Mouse (Mus musculus) urinary bladder, postnatal 14 days (tissue): ENCODE data around the gene Itgb1bp1.

ENCODE experiments used
- DNase-seq: peaks from one replicate; pipeline ENCODE4 v3.0.0; 2021; ENCODE audit warnings: low spot score

The Itgb1bp1 gene

DNA sequence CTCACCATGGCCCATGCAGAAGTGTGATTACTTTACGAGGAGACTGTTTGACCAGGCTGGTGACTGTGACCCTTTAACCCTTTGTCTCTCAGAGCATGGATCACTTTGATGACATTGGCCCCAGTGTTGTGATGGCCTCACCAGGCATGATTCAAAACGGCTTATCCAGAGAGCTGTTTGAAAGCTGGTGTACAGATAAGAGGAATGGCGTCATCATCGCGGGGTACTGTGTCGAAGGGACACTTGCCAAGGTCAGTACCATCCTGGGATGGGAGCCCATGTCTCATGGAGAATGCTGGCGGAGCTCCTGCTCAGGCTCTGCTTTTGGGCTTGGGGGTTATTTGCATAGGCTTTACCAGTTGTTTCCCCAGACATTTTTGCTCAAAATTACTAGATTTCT is 15.2 kb upstream of the Itgb1bp1 start:
- no peak for DNase-seq

DNA sequence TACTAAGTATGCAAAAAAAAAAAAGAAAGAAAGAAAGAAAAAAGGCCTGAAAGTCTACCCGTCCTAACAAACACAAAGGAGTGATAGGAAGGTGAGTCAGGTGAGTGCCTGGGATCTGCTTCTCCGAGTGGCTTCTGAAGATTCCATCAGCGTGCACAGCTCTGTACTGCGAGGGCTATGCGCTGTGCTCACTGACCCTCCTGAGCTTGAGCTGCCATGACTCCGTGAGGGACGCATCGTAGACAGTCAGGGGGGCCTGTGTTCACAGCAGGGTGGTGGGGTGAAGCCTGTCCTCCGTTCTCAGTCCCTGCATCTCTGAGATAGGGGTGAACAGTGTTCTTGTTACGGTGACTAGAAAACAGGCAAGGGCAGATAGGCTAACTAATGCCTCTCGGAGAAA is 12.8 kb upstream of the Itgb1bp1 start:
- DNase-seq, result no peak

DNA sequence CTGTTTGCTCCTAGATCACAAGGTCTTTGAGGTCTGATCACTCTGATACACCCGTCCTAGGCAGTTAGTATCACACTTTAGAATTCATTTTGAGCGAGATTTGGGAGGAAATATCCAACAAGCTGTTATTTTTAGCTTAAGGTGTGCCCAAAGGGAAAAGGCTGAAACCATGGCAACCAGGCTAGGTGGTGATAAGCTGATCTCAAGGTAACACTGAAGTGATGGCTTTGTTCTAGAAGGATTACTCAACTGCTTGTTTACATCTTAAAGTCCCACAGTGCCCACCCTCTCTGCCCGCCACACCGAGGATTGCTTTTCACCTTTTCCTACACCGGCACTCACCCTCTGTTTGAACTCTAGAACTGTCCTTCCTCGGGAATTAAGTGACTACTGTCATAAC is 3.6 kb upstream of the Itgb1bp1 start:
- no peak for DNase-seq

DNA sequence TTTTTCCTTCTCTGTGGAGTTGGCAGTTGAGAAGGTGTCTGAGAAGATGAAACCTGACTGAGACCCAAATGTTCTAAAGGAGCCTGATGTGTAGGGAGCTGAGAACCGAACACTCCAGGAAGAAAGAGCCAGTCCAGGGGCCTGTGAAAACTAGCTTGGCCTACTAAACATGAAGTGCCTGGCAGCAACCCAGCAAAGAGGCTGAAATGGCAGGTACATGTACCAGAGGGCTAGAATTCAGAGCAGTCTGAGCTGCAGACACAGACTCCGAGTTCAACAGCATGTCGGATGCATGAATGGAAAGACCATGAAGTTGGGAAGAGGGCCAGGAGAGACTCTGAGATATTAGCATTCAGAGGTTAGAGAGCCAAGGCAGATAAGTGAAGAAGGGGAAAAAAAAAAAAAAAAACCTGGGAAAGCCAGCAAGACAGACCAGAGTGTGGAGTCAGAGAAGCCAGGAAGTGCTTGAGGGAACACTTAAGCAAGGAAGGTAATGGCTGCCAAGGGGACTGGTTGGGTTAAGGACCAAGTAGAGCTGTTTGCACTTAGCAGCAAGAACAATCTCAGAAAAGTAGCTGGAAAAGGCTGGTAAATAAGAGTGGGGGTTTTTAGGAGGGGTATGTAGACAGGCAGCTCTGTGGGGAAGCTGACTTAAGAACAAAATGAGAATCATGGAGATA is 2.8 kb upstream of the Itgb1bp1 start:
- DNase-seq, result no peak

DNA sequence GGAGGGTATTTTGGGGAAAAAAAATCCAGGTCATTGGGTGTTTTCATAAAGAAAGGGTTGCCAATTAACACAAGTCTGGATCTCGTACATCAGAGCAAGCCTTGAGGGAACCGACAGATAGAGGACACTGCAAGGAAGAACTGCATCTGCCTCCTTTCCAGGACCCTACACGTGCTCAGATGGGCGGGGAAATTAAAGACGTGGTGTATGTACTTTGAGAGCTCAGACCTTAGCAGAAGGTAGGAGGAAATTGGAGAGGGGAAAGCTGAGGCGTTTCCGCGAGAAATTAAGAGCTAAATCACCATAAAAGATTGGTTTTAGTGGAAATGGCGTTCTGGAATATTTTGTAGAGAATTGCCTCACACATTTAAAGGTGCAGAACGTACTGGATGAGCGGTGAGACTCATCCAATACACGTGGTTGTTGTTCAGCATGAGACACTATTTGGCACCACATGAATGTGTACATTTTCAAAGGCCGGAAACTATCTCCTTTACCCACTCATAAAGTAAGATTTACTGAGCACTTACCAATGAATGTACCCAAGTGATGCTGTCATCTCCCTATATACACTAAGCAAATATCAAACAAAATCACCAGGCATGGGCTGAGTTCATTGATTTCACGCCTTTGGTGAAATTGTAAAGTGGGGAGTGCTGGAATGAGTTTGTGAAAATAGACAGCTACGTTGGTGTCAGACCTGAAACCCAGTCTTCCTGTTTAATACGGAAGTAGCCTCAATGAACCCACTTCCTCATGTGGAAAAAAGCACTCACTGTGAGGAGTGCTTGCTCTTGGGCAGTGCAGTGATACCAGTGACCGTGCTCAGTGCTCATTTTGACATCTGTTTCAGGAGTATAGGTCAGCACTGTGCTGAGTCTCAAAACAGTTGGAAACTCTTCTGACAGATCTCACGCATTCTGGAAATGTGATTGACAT is 897 bp upstream of the Itgb1bp1 start:
- DNase-seq, result peak; percentile 11

DNA sequence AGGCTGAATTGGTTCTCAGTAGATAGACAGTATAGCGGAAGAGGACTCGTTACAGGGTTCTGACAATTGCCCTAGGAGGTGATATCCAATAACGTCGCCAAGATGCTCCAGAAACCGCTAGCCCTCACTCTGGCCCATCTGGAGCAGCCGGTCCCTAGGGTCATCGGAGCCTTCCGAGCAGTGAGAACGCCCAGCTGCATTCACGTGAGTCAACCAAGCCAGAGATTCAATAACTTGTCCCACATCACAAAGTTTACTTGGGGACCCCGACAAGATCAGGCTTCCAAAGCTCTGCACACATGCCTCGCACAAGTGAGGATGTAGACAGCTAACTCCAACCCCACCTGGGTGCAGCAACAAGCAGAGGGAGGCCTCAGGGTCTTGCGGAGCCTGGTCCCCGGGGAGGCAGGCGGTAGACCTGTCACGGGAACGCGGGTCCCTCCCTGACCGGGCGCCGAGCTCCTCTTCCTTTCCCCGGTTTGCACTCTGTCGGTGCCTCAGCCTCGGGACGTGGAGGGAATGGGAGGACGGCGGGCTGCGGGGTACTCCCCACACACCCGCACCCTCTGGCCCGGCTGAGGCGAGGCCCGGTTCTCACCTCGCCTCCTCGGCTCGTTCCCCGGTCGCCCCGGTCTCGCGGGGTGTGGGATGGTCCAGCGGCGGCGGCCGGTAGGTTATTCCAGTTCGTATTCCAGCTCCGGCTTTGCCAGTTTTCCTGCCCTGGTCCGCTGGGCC is 409 bp downstream of the Itgb1bp1 start:
- DNase-seq, result no peak

DNA sequence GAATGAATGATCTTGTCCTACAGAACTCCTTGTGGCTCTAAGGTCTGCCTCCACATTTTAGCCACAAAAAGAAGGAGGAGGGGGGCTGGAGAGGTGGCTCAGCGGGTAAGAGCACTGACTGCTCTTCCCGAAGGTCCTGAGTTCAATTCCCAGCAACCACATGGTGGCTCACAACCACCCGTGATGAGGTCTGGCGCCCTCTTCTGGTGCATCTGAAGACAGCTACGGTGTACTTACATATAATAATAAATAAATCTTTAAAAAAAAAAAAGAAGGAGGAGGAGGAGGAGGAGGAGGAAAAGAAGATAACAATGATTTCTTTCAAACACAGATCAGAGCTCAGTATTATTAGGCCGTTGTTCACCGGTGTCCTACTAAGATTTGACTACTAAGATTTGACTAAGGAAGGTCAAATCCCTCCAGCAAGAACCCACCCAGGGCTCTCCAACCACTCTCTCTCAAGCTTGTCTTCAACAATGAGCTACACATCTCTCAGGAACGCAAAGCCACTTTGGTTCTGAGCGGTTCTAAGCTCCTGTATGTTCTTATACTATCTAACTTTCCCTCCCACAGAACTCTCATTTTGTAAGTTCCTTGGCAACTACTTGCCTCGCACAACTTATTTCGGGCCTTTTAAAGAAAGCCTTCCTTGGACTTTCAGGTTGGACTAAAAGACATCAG is 1.2 kb downstream of the Itgb1bp1 start, which contains the start of gene Cpsf3:
Gene Cpsf3, plus strand, starts transcription at position 631 of the 681 bp plus-strand sequence.
- no peak for DNase-seq

DNA sequence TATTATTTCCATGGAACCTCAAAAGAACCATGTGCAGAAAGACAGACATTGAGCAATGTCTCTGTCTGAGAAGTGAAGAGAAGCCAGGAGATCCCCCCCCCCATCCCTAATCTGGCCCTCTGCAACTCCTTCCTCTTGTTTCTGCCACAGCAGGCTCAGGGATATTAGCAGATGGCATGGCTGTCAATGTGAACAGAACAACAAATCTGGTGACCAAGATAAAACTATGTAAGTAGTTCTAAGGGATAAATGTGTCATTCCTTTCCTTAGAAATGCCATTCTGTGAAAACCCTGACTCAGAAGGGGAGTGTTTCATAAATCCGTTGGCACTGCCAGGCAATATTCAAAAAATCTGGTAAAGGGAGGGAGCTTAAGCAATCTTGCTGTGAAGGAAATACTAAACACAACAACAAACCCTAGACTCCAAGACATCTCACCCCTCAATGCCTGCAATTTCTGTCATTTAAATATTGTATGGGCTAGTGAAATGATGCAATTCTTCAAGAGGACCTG is 8.7 kb downstream of the Itgb1bp1 start:
- DNase-seq, result no peak

DNA sequence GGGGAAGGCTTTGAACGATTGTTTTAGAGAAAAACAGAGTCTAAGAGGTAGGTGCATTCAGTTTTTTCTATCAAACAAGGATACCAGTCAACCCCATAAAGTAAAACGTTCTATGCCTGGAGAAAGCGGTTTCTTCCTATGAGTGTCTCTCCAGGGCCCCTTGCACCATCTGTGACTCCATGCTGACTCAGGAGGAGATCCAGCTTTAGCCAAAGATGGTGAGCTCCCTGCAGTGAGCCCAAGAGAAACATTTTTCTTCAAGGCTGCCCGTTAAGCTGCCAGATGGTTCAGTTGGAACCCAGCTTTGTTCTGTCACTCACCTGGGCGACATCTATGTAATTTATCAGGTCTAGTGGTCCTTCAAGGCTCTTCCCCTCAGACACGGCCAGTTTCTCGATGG is 11.6 kb downstream of the Itgb1bp1 start:
- DNase-seq, result no peak

DNA sequence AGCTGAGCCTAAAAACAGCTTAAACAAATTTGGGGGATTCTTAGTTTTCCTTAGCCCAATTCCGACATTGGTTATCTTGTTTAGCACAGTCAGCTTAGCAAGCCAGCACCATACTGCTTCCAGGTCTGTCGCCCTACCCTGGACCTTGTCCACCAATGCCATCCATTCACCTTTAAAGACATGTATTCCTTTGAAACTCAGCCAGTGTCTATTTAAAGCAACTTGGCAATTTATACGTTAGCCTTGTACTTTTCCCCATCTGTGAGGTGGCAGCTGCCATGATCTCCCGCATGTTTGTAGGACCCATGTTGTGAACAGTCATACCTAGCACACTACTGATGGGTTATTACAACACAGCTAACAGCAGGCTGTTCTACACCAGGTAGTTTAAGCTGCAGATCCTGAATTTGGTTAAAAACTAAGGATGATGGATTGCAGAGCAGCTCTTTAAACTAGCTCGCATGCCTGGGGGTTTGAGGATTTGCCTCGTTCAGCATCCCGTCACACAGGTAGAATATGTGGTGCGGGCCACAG is 17.9 kb downstream of the Itgb1bp1 start:
- no peak for DNase-seq

DNA sequence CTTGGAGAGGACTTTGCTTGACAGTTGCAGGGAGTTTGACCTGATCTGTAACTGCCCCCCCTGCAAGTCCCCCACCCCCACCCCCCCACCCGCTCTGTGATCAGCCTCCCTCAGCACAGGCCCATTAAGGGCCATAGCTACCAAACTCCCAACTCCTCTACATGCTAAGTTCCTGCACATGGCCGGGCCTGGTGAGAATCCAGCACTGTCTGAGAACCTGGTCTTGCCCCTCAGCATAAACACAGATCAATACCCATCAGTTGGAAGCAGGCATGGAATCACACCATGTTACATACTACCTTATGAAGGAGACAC is 19.3 kb downstream of the Itgb1bp1 start:
- DNase-seq, result no peak

DNA sequence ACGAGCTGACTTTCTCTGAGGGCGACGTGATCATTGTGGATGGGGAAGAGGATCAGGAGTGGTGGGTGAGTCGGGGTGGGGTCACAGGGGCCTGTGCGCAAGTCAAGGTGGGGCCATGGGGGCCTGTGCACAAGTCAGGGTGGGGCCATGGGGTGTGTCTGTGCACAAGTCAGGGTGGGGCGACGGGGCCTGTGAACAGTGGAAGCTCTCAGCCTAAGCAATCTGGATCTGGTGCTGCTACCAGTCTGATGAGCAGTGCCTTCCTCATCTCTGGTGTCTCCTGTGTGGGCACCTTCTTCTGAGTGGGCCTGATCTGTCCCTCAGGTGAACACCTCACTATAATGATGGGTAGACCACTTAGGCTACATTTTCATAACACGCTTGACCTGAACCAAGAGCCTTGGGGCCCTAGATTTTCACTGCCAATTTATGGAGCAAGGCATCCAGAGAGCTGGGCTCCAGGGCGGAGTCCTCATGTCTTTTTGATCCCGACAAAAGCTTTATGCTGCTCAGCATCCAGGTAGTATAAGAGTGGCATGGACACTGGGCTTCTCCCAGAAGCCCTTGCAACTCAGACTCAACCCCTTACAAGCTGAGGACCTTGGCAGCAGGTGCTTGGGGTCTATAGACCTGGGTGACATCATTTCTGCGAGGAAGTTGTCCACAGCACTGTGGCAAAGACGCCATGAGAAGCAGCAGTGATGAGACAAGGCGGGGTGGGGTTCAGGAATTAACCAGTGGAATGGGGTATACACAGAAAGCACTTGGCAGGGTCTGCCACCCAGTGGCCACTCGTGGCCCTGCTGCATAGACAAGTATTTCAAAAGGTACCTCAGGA is 19.9 kb downstream of the Itgb1bp1 start:
- DNase-seq, result peak; percentile 57

DNA sequence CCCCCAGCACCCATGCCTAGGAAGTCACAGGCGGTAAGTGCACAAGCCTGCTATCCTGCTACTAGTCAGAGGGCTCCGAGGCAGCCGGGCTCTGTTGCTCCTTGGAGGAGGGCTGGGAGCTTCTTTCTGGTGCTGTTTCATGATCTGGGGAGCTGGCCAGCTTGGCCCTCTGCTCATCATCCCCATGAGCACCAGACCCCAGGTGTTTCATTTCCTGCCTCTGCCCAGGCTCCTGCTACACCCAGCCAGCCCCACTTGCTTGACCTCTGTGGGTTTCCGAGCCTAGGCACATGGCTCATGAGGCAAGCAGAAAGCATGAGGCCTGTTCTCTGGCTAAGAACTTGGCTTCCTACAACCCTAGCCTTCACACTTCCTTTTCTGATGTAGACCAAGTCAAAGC is 20.6 kb downstream of the Itgb1bp1 start:
- DNase-seq, result no peak

DNA sequence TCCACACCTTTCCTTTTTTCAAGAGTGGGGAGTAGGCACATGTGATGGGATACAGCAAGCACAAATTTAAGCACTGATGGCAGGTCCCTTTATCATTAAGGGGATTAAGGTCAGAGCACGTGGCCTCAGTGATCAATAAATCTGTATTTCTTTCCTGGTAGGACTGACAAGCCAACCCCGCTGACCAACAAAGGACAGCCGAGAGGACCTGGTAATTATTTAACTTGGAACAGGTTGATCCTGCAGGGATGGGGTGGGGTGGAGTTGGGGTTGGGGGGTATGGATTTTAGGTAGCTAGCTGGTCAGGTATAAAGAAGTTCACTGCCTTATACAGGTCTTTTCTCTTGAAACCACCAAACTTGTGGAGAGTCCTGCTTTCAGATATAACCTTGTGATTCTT is 21.1 kb downstream of the Itgb1bp1 start:
- DNase-seq, result no peak

DNA sequence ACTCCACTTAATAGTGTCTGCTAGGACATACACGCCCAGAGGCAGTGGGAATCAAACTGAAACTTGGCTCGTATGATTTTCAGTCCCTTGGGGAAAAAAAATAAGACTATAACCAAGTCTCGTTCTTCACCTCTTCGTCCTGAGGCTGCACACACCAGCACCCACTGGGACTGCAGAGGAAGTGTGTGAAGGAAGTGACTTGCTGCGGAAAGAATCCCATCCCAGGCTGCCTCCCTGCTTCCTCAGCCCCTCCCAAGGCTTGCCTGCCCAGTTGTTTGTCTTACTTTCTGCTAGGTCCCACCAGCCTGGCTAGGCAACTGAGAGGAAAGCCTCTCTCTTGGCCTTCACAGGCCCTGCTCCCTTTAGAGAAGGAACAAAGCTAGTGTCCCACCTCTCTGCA is 21.8 kb downstream of the Itgb1bp1 start:
- DNase-seq, result no peak

DNA sequence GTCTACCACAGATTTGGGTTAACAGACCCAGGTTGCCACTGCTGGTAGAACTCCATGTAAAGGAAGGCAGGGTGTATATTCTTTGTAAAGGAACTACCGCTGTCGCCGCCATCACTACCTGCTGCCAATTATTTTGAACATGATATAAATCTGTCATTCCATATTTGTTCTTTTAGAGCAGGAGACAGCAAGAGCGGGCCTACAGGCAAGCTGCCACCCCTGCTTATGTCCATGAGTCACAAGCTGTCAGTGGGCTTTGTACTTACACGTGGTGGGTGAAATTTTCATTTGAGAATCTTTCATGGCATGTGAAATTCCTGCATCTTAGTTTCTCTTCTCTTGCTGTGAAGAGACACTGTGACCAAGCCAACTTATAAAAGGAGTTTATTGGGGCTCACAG is 22.8 kb downstream of the Itgb1bp1 start:
- no peak for DNase-seq

DNA sequence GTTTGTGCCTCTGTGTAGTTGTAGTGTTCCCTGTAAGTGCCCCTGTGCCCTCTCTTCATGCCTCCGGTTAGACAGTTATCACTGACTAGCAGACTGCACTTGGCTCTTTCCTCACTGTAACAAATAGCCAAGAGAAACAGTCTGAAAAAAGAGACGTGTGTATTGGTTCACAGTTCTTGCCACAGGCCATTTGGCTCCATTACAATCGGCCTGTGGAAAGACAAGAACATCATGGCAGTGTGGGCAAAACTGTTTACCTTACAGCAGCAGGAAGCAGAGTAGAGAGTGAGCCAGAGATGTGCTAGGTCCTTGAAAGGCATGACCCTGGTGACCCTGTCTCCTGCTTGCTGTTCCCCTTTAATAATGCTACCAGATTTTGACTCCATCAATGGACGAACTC is 24.6 kb downstream of the Itgb1bp1 start:
- DNase-seq, result no peak

DNA sequence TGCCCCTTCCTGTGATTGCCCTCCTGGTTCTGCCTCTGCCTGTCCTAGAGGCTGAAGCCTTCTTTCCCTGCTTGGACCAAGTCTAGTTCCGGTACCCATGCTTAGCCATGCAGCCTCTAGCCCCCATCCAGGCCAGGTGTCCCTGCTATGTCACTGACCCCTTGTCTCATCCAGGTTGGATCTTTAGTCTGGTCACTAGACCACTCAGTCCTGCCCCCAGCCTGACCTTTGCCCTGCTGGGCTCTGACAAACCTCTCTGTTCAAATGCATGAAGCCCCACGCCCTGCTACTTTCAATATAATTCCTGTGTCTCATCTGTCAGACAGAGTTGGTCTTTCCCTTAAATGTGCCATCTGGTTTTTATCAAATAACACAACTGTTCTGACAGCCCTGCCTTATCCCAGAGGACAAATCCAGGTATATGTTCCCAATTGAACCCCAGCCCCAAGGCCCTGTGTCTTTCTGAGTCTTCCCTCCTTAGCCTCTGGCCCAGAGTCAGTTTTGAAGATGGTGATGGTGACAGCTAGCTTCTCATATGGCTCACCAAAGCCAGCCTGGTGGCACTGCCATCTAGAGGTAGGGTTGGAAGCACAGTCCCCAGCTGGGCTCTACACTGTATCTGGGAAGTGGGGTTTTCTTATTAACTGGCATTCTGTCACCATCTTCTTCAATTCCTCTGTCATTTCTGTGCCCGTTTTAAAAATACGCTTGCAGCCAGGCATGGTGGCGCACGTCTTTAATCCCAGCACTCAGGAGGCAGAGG is 25.4 kb downstream of the Itgb1bp1 start:
- no peak for DNase-seq

DNA sequence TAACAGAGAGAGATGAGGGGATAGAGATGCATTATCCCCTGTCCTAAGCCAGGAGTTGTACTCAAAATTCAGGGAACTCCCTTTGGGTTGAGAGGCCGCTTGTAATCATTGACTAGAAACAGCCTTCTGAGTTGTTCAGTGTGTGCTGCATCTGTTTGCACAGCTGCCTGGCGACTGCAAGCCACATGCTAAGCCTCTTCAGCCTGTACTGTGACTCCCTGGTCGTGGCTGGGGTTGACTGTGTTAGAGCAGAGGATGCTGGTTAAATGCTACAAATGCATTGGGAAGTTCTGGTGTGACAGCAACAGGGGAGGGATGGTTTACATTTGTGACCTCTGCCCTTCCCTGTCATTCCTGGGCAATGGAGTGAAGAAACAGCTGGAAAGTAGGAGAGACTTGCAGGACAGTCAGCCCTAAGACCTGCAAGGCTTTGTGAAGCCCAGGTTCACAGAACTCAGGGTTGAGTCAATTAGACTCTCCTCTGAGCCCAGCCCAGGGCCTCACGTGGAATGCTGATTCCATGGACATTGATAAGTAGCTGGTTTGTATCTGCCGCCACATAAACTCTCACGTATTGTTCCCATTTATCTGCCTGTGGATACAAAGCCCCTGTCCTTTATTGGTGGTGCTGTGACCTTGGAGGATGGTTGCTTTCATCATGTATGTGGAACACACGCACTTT is 38.2 kb downstream of the Itgb1bp1 start:
- no peak for DNase-seq
